Mouse (Mus musculus): ENCODE results near the gene Nfrkb.

Nfrkb gene

DNA sequence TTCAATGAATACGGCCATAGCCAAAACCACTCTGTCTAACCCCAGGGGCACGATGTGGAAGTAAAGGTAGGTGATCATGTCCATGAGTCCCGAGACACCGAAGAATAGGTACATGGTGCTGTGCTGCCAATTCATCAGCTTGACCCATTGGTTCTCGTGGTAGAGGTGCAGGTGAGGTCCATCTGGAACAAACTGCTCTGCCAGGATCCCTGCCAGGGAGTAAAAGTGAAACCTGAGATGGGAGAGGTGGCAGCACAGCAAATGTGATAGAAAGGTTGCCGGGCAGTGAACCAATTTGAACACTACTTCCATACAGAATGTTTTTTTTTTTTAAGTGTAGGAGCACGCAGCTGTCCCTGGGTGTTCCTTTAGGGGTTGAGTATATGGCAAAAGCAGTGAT is 43.0 kb downstream of the Nfrkb start:
- no peak for DNase-seq (ENCODE audit: low spot score)

GRCm38 (mm10) chr9:31430011-31430410 is 44.0 kb downstream of the Nfrkb start:
- DNase-seq (ENCODE audit: low spot score) = no peak

DNA sequence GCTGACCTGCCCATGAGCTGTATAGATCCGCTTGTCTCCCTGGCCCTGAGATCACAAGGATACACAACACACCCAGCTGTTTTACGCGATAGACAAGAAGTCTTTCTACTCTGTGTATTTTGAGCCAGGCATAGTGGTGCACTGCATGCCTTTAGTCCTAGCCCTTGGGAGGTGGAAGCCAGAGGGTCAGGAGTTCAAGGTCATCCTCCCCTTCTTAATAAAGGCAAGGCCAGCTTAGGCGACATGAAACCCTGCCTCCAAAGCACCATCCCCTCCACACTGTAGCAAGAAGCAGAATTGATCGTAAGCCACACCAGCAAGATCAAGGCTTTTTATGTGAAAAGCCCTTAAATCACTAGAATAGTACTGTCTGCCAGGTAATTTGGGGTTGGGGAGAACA is 45.8 kb downstream of the Nfrkb start:
- DNase-seq (ENCODE audit: low spot score) = no peak

DNA sequence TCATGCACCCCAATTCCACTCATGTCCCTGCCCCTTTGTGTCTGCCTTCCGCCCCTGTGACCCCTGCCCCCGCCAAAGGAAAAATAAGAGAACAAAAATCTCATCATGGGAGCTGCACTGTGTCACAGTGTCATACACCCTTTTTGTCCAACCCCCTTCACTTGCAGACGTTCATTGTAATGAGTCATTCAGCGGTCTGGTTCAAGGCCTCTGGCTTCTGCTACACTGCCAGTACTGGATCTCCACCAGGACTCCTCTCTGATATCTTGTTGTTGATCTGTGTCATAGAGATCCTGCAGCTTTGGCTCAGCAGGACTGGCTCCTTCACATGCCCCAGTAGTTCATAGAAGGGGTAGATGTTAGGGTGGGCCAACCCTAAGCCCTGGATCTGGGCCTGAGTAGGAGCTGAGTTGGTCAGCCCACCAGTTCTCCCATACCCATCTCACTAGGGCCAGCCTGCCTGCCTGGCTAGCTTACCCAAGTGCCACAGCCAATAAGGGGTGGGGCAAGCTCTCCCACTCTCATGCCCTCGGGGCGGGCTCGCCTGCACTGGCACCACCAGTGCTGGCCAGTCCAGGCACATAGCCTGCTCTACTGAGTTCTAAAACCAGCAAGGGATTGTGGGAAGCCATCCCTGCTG is 46.5 kb downstream of the Nfrkb start:
- DNase-seq (ENCODE audit: low spot score) = no peak

- no peak for DNase-seq (ENCODE audit: low spot score)
Measured at GRCm38 (mm10) chr9:31433431-31433830, 47.4 kb downstream of the Nfrkb start.

GRCm38 (mm10) chr9:31435415-31435814 is 49.4 kb downstream of the Nfrkb start:
- no peak for DNase-seq (ENCODE audit: low spot score)

DNA sequence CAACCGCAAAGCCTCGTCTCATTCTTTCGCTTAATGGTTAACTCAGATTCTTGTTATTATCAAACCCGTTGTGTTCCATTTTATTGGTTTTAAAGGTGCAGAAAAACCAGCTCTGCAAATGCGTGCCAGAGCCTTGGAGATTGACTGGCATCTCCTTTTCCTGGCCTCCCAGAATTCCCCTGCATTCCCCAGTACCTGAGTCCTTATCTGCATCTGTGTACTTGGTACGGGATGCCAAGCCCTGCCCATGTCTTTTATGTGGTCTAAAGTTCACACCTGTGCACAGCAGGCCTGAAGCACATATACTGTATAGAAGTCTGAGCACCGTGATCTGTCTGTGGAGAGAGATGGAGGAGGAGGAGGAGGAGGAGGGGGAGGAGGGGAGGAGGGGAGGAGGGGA is 51.9 kb downstream of the Nfrkb start:
- no peak for DNase-seq (ENCODE audit: low spot score)

DNA sequence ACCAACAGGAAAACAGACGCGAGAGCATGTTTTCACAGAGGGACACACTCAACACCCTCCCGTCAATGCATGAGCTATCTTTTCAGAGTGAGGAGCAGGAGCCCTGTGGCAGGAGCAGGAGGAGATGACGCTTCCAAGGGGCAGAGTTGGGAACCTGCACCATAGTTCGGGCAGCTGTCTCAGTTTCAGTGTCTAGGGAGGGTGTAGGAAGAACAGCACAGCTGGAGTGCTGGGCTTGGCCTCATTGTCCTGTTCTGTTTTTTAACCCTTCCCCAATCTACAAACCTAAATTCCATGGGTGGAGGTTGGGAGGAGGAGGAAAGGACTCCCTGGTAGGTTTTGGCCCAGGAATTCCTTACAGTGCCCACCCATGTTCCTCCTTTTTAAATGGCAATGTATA is 52.8 kb downstream of the Nfrkb start:
- DNase-seq (ENCODE audit: low spot score) = no peak

GRCm38 (mm10) chr9:31439341-31439740 is 53.3 kb downstream of the Nfrkb start:
- DNase-seq (ENCODE audit: low spot score) = no peak

GRCm38 (mm10) chr9:31440366-31440765 is 54.4 kb downstream of the Nfrkb start:
- no peak for DNase-seq (ENCODE audit: low spot score)

DNA sequence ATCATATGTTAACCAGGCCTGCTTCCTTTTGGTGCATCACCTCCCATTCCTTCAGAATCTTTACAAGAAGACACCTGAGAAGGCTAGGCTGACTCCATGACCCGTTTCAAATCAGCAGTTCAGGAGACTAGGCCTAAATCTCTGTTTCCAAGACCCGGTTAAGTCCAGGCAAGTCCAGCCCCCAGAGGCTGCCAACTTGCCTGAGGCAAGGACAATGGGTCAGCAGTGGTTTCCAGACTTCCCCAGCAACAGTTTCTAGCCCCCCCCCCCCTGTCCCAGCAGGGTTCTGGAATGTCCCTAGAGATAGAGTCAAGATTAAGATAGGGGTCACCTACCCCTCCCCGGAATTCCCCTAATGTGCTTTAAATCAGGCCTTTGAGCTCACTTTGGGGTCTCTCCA is 55.5 kb downstream of the Nfrkb start:
- no peak for DNase-seq (ENCODE audit: low spot score)

- no peak for DNase-seq (ENCODE audit: low spot score)
Measured at GRCm38 (mm10) chr9:31444236-31444635, 58.2 kb downstream of the Nfrkb start.

GRCm38 (mm10) chr9:31449145-31449772 is 63.3 kb downstream of the Nfrkb start:
- no peak for DNase-seq (ENCODE audit: low spot score)

GRCm38 (mm10) chr9:31452166-31452565 is 66.2 kb downstream of the Nfrkb start:
- DNase-seq (ENCODE audit: low spot score) = no peak

DNA sequence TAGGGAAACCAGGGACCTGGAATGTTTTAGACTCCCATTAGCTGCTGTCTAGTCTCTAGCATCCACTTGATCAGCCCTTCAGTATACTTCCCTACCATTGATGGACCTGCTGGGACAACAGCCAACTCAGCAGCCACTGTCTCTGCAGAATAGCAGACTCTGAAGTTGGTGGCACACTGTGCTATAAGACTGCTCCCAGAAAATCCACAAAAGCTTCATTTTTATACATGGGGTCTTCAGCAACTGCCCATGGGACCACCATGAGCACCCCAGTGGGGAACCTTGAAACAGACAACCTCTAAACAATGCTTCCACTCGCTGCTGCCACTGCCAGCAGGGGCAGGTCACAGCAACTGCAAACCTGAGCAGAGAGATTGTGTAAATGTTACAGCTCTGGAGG is 68.4 kb downstream of the Nfrkb start:
- DNase-seq (ENCODE audit: low spot score) = no peak

GRCm38 (mm10) chr9:31463190-31463589 is 77.2 kb downstream of the Nfrkb start:
- DNase-seq (ENCODE audit: low spot score) = no peak

DNA sequence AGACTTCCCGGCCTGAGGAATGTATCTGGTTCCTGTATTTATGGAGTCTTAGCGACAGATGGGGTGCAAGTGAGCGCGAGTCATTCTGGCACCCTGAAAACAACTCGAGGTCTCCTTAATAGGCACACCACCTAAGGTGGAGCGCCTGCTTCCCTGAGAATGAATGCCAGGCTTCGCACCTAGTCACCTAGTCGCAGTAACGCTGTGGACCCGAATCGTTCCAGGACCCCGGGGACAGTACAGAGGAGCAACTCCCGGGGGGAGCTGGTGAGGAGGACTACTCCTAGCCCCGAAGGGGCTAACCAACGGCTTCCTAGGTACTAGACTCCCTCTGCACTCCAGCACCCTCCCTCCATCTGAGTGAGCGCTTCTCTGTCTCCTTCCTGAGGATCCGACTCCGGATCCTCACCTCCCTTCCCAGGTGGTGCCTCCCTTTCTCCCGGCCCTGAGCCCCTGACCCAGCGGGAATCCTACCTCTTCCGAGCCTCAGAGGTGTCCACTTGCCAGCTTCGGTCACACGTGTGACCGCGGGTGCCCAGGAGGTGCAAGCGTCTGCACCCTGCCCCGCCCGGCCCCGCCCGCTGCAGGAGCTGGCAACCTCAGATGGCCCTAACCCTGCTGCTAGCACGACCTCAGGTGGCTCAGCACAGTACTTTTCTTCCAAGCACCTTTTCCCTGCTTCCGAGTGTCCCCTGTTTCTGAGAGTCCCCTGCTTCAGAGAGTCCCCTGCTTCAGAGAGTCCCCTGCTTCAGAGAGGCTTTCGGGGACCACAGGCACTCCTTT is 77.9 kb downstream of the Nfrkb start, which contains the start of gene Tmem45b:
Gene Tmem45b, minus strand, starts transcription at position 771 of the 783 bp plus-strand sequence.
- no peak for DNase-seq (ENCODE audit: low spot score)

All from c-Kit-positive CD71-positive TER-119-positive erythroid progenitor cells, embryonic 14.5 days (primary cell).